Mouse (Mus musculus) embryo, embryonic 11.5 days (tissue): ENCODE data around the gene Cd96.

ENCODE experiments used
- DNase-seq: peaks from one replicate; pipeline ENCODE4 v3.0.0-alpha.2; 2012; ENCODE audit warnings: low read depth, low spot score

Cd96 gene

DNA sequence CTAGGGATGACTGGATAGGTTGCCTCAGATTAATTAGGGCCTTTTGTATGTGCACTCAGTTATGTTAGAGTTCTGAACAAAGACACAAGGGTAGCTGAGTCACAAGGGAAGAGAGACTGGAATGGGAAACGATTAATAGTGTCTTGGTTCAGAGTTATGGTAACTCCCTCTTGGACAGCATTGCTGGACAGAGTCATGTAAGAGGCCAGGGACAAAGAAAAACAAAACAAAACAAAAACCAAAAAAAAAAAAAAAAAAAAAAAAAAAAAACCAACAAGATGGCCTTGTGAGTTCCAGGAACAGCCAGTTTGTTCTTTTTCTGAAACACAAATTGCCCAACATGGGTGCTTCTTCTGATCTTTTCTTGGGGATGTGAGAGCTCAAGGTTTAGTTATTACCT is 133.8 kb downstream of the Cd96 start:
- DNase-seq: no peak
